Mouse (Mus musculus) kidney, postnatal 0 days (tissue): ENCODE measurements around the gene Dnajb8. TPM values are rescaled to one million over a fixed set of nuclear protein-coding genes. Genes with fewer than 3 reads are reported as not detected.

Experiments
- ATAC-seq: fragments of 200-750 bp; cut with Nextera tagmentation; replicated peaks from 2 replicates; pipeline ENCODE4 v1.8.0; 2017; ENCODE audit warnings: low read depth, moderate number of reproducible peaks, moderate TSS enrichment, moderate library complexity; ENCODE audit not compliant: low FRiP score
- DNase-seq: peaks from one replicate; pipeline ENCODE4 v3.0.0-alpha.2; 2016; ENCODE audit warnings: low spot score
- H3K27ac ChIP-seq: fragments of 300-500 bp; sonication (generic); 2 replicates; pipeline ENCODE4 v1.5.1; 2014; ENCODE audit warnings: mild to moderate bottlenecking
- H3K27me3 ChIP-seq: fragments of 300-500 bp; sonication (generic); 2 replicates; pipeline ENCODE4 v1.6.1; 2014; ENCODE audit warnings: low read length, mixed read lengths; ENCODE audit not compliant: insufficient read depth
- H3K36me3 ChIP-seq: fragments of 300-500 bp; sonication (generic); 2 replicates; pipeline ENCODE4 v1.6.1; 2014; ENCODE audit warnings: low read length, mixed read lengths; ENCODE audit not compliant: insufficient read depth
- H3K4me1 ChIP-seq: fragments of 300-500 bp; sonication (generic); replicated peaks from 2 replicates; pipeline ENCODE4 v1.6.1; 2014; ENCODE audit warnings: antibody characterized with exemption, low read length, mixed read lengths; ENCODE audit not compliant: insufficient read depth
- H3K4me2 ChIP-seq: fragments of 300-500 bp; sonication (generic); 2 replicates; pipeline ENCODE4 v1.6.1; 2014; ENCODE audit warnings: mild to moderate bottlenecking, low read length, moderate library complexity, mixed read lengths
- H3K4me3 ChIP-seq: fragments of 300-500 bp; sonication (generic); replicated peaks from 2 replicates; pipeline ENCODE4 v1.5.1; 2014; ENCODE audit warnings: low read depth, low read length
- H3K9ac ChIP-seq: fragments of 300-500 bp; sonication (generic); 2 replicates; pipeline ENCODE4 v1.6.1; 2014; ENCODE audit warnings: low read depth, low read length
- H3K9me3 ChIP-seq: fragments of 300-500 bp; sonication (generic); replicated peaks from 2 replicates; pipeline ENCODE4 v1.6.1; 2016; ENCODE audit warnings: low read length, inconsistent platforms, mixed read lengths
- CTCF ChIP-seq: IDR thresholded peaks from 2 replicates; pipeline ENCODE4 v1.5.1; 2016; ENCODE audit warnings: antibody characterized with exemption, low read depth, mild to moderate bottlenecking, moderate library complexity
- WGBS: fragments of 180-500 bp; shearing (Covaris S2); extraction: QIAGEN DNeasy Blood & Tissue Kit; methylation state at CpG from one replicate; pipeline ENCODE4 v1.1.7; 2014; 5-methylcytosine and 5-hydroxymethylcytosine counted together
- polyA plus RNA-seq: library from polyadenylated mRNA; unstranded; fragments of >200 nt; fragmentation: Nextera tagmentation; extraction: Ambion mirVana; gene quantifications from 2 replicates; pipeline ENCODE4 v1.2.1, GENCODE M21; 2015

The Dnajb8 gene
- polyA plus RNA-seq, 1 experiment from 2014 or later: not detected

GRCm38 (mm10) chr6:88292274-88292909 lies 70.3 kb downstream of the Dnajb8 start:
- no peaks in the 10 kb centered on the region for H3K9me3 ChIP-seq
- ATAC-seq (no peak; the same call in 1 of the 2 replicates), DNase-seq (no peak)
- H3K27me3 ChIP-seq: no peaks in the 10 kb centered on the region
- H3K36me3 ChIP-seq: no peaks in the 10 kb centered on the region
- no peak overlapping the region for H3K9ac ChIP-seq
- 68% methylated on average over 4 of the region's 4 CpGs for WGBS
- H3K4me3 ChIP-seq: no peak overlapping the region
- no peaks in the 10 kb centered on the region for H3K4me1 ChIP-seq
- H3K4me2 ChIP-seq: no peak overlapping the region
- no peak for TF ChIP-seq CTCF
- H3K27ac ChIP-seq: no peak overlapping the region

GRCm38 (mm10) chr6:88299491-88299890 lies 77.4 kb downstream of the Dnajb8 start:
- Histone ChIP-seq H3K27ac (no peak overlapping the region), H3K4me3 (no peak overlapping the region), H3K4me1 (no peaks in the 10 kb centered on the region), H3K4me2 (no peak overlapping the region), H3K9ac (no peak overlapping the region), H3K9me3 (no peaks in the 10 kb centered on the region), H3K27me3 (no peaks in the 10 kb centered on the region), H3K36me3 (no peaks in the 10 kb centered on the region)
- WGBS: 59% methylated on average over 2 of the region's 2 CpGs
- TF ChIP-seq CTCF: no peak
- DNase-seq: no peak
- ATAC-seq: no peak

DNA sequence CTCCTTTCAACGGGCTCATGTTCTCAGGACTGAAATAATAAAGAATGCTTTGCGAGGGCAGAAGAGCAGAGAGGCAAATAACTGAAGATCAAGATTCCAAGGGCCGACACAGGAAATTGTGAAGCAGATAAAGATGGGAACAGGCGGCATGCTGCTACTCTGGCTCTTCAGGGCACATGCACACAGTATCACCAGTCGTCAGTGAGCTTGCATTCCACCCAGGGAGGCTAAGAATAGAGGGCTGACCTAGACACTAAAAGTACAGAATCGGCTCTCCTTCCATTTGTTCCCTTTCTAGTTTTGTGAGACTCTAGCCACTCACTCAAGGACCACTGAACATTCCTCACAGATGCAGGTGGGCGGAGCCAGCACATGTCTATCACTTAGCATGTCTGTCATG lies 79.2 kb downstream of the Dnajb8 start:
- no peaks in the 10 kb centered on the region for H3K36me3 ChIP-seq

More for the DNA sequence above, 79.2 kb downstream of the Dnajb8 start:
- H3K9me3 ChIP-seq: no peaks in the 10 kb centered on the region
- H3K4me3 ChIP-seq: no peak overlapping the region
- no peaks in the 10 kb centered on the region for H3K27me3 ChIP-seq
- WGBS: 69% methylated on average over 7 of the region's 7 CpGs
- TF ChIP-seq CTCF: no peak
- no peak overlapping the region for H3K27ac ChIP-seq
- H3K4me1 ChIP-seq: no peaks in the 10 kb centered on the region
- DNase-seq (no peak), ATAC-seq (no peak)
- H3K4me2 ChIP-seq: no peak overlapping the region
- H3K9ac ChIP-seq: no peak overlapping the region

Other genes starting within 250 kb of the Dnajb8 start
- 39.4 and 72.1 TPM in 2 replicates for gene H1fx, start 240.6 kb upstream of the Dnajb8 start, polyA plus RNA-seq
- gene Rab7, start 177.0 kb upstream of the Dnajb8 start, polyA plus RNA-seq: 238 and 244 TPM in 2 replicates
- 282 and 319 TPM in 2 replicates for gene Rpn1, start 137.8 kb upstream of the Dnajb8 start, polyA plus RNA-seq
- 56.3 and 64.3 TPM in 2 replicates for gene Gata2, start 28.4 kb upstream of the Dnajb8 start, polyA plus RNA-seq
- 34.8 and 37.2 TPM in 2 replicates for gene Eefsec, start 224.3 kb downstream of the Dnajb8 start, polyA plus RNA-seq
- 91.1 and 102 TPM in 2 replicates for gene Ruvbl1, start 243.1 kb downstream of the Dnajb8 start, polyA plus RNA-seq